Mouse (Mus musculus) hindbrain, postnatal 0 days (tissue): ENCODE measurements around the gene Srrm4. TPM values are rescaled to one million over a fixed set of nuclear protein-coding genes. Genes with fewer than 3 reads are reported as not detected.

Experiments used
- ATAC-seq: fragments of 200-750 bp; cut with Nextera tagmentation; 2 replicates; pipeline ENCODE4 v1.8.0; 2017; ENCODE audit warnings: mild to moderate bottlenecking, moderate TSS enrichment, moderate library complexity
- DNase-seq: peaks from one replicate; pipeline ENCODE4 v3.0.0-alpha.2; 2015; ENCODE audit warnings: low spot score
- H3K27ac ChIP-seq: fragments of 300-500 bp; sonication (generic); 2 replicates; pipeline ENCODE4 v1.5.1; 2014; ENCODE audit warnings: mild to moderate bottlenecking
- H3K27me3 ChIP-seq: fragments of 300-500 bp; sonication (generic); 2 replicates; pipeline ENCODE4 v1.6.1; 2014; ENCODE audit warnings: low read length, mixed read lengths; ENCODE audit not compliant: insufficient read depth
- H3K36me3 ChIP-seq: fragments of 300-500 bp; sonication (generic); 2 replicates; pipeline ENCODE4 v1.6.1; 2014; ENCODE audit warnings: low read length, mixed read lengths; ENCODE audit not compliant: insufficient read depth
- H3K4me1 ChIP-seq: fragments of 300-500 bp; sonication (generic); 2 replicates; pipeline ENCODE4 v1.6.1; 2014; ENCODE audit warnings: antibody characterized with exemption, low read length, mixed read lengths; ENCODE audit not compliant: insufficient read depth
- H3K4me2 ChIP-seq: fragments of 300-500 bp; sonication (generic); 2 replicates; pipeline ENCODE4 v1.6.1; 2014; ENCODE audit warnings: low read depth, mild to moderate bottlenecking, low read length, moderate library complexity, mixed read lengths
- H3K4me3 ChIP-seq: fragments of 300-500 bp; sonication (generic); 2 replicates; pipeline ENCODE4 v1.5.1; 2014; ENCODE audit warnings: low read length
- H3K9ac ChIP-seq: fragments of 300-500 bp; sonication (generic); replicated peaks from 2 replicates; pipeline ENCODE4 v1.6.1; 2014; ENCODE audit warnings: mild to moderate bottlenecking, low read length, moderate library complexity, mixed read lengths
- H3K9me3 ChIP-seq: fragments of 300-500 bp; sonication (generic); 2 replicates; pipeline ENCODE4 v1.6.1; 2016; ENCODE audit warnings: low read length, mixed read lengths
- CTCF ChIP-seq: IDR thresholded peaks from 2 replicates; pipeline ENCODE4 v1.5.1; 2016; ENCODE audit warnings: antibody characterized with exemption, control low read depth, low read depth
- WGBS: fragments of 180-500 bp; shearing (Covaris S2); extraction: QIAGEN DNeasy Blood & Tissue Kit; methylation state at CpG from one replicate; pipeline ENCODE4 v1.1.7; 2014; 5-methylcytosine and 5-hydroxymethylcytosine counted together
- polyA plus RNA-seq: library from polyadenylated mRNA; unstranded; fragments of >200 nt; fragmentation: Nextera tagmentation; extraction: Ambion mirVana; gene quantifications from 2 replicates; pipeline ENCODE4 v1.2.1, GENCODE M21; 2015
- total RNA-seq: library from RNA; depleted of rRNA; stranded (reverse); fragments of >200 nt; gene quantifications from 2 replicates; pipeline ENCODE4 v1.2.3, GENCODE M21; 2014

Gene Srrm4
- total and polyA plus RNA-seq, 2 experiments from 2014 or later, result 5.9 to 12.5 TPM

DNA sequence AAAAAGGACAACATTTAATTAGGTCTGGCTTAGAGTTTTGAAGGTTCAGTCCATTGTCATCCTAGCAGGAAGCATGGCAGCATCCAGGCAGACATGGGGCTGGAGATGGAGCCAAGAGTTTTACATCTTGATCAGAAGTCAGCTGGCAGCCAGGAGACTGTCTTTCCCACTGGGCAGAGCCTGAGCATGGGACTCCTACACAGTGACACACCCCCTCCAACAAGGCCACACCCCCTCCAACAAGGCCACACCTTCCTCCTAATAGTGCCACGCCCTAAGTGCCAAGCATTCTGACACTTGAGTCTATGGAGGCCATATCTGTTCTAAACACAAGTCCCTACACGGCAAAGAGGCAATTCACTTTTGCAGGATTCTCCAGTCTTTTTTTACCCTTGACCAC is 23.6 kb downstream of the Srrm4 start:
- Histone ChIP-seq H3K27ac (no peak overlapping the region), H3K9ac (no peak overlapping the region), H3K4me3 (no peak overlapping the region), H3K36me3 (no peaks in the 10 kb centered on the region), H3K4me2 (no peak overlapping the region), H3K4me1 (peaks cover 14% of the 10 kb centered on the region; the same call in 1 of the 2 replicates), H3K9me3 (no peaks in the 10 kb centered on the region), H3K27me3 (no peaks in the 10 kb centered on the region)
- 87% methylated on average over 2 of the region's 2 CpGs for WGBS
- no peak for TF ChIP-seq CTCF
- ATAC-seq (no peak), DNase-seq (no peak)

- Histone ChIP-seq H3K4me3 (no peak overlapping the region), H3K9me3 (no peaks in the 10 kb centered on the region), H3K4me2 (no peak overlapping the region), H3K9ac (no peak overlapping the region), H3K4me1 (peaks cover 14% of the 10 kb centered on the region; the same call in 1 of the 2 replicates), H3K36me3 (no peaks in the 10 kb centered on the region), H3K27me3 (no peaks in the 10 kb centered on the region), H3K27ac (no peak overlapping the region)
- ATAC-seq (no peak), DNase-seq (no peak)
- TF ChIP-seq CTCF, result no peak
- WGBS, result 82% methylated on average over 8 of the region's 8 CpGs
These were observed 24.3 kb downstream of the Srrm4 start for GRCm38 (mm10) chr5:116567298-116567697.

DNA sequence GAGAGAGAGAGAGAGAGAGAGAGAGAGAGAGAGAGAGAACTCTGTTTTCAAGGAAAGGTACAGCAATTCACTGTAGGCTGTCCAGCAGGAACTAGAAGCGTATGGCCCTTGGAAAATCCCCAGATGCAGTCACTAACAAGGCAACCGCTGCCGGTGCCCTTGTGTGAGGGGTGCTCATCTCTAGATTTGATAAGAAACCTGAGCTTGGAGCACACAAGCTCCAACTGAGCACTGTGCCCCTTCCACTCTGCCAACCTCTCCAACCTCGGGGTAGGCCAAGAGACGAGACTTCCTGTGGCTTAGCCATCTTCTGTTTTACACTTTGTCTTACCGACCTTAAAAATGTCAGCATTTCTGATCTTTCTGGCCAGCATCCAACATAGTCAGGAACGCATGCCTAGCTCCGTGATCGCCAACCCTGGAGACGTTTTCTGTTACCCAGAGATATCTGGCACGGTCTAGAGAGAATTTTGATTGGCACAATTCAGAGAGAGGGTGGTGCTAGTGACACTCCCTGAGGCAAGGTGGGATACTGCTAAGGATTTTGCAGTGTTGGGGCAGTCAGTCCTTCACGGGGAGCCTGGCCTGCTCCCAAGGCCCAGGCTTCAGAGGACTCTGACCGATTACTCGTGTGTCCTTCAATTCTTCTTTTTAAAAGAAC is 25.1 kb downstream of the Srrm4 start:
- DNase-seq, result no peak
- 43% methylated on average over 14 of the region's 14 CpGs for WGBS
- Histone ChIP-seq H3K9me3 (no peaks in the 10 kb centered on the region), H3K4me2 (no peak overlapping the region), H3K27me3 (no peaks in the 10 kb centered on the region), H3K36me3 (no peaks in the 10 kb centered on the region), H3K4me1 (peaks cover 13% of the 10 kb centered on the region; the same call in 1 of the 2 replicates), H3K9ac (no peak overlapping the region), H3K27ac (no peak overlapping the region), H3K4me3 (no peak overlapping the region)
- no peak for TF ChIP-seq CTCF
- no peak for ATAC-seq

DNA sequence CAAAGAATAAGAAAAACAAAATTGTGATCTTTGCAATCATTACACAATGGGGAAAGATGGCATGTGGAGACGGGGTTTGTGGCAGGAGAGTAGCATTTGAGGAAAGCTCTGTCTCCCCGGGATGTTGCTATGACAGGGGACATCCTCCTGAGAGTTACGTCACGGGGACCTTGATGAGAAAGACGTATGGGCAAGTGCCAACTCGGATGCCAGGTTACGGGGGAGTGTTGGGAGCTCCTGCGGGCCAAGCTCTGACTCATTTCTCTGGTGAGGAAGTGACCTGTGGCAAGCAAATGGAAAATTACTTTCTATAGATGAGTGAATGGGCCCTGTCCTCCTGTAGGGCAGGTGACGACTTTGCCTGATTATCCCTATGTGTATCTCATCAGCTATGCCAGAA is 26.0 kb downstream of the Srrm4 start:
- H3K27ac ChIP-seq, result no peak overlapping the region

DNA sequence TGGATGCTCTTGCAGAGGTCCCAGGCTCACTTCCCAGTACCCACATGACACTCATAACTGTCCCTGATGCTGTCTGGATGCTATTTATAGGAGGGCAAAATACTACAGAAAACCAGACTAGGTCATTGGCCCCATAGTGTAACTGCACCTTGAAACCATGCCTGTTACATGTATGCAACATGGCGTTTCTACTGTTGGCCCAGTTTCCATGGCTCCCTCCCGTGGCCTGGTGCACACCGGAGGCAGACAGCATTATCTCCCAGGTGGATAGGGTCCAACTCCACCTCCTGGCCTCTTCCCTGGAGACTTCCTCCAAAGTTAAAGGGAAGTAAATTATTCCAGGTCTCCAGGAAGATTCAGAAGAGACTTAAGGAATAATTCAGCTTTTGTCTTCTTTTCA is 27.2 kb downstream of the Srrm4 start:
- DNase-seq (no peak), ATAC-seq (no peak)
- H3K36me3 ChIP-seq, result no peaks in the 10 kb centered on the region
- no peak for TF ChIP-seq CTCF
- H3K27me3 ChIP-seq, result no peaks in the 10 kb centered on the region
- H3K9ac ChIP-seq, result no peak overlapping the region
- 65% methylated on average over 3 of the region's 3 CpGs for WGBS
- H3K27ac ChIP-seq, result no peak overlapping the region
- H3K4me2 ChIP-seq, result no peak overlapping the region
- 0 out of 2 replicates have a peak, but pooled peaks cover 8% of the 10 kb centered on the region for H3K4me1 ChIP-seq
- no peak overlapping the region for H3K4me3 ChIP-seq
- no peaks in the 10 kb centered on the region for H3K9me3 ChIP-seq

More for the DNA sequence above, 26.0 kb downstream of the Srrm4 start:
- 40% methylated on average over 9 of the region's 9 CpGs for WGBS
- Histone ChIP-seq H3K4me2 (no peak overlapping the region), H3K27me3 (no peaks in the 10 kb centered on the region), H3K4me3 (no peak overlapping the region), H3K36me3 (no peaks in the 10 kb centered on the region), H3K4me1 (0 out of 2 replicates have a peak, but pooled peaks cover 8% of the 10 kb centered on the region), H3K9ac (no peak overlapping the region), H3K9me3 (no peaks in the 10 kb centered on the region)
- ATAC-seq (no peak), DNase-seq (no peak)
- no peak for TF ChIP-seq CTCF

DNA sequence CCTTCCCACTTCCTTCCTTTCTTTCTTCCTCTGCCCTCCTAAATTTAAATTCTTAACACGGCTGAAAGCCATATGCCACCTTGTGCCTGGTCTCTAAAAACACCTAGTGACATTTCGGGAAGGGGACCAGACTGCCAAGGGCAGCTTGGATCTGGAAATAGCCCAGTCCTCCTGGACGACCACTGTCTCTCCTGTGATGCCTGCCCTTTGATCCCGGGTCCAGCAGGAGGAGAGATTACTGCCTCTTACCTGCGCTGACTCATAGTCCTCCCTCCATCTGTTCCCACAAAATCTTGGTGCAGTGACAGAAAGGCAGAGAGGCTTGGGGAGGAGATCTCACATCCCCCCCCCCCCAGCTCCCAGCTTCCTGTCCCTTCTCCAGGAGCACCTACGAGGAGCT is 27.9 kb downstream of the Srrm4 start:
- 0 out of 2 replicates have a peak, but pooled peaks cover 8% of the 10 kb centered on the region for H3K4me1 ChIP-seq
- H3K9ac ChIP-seq, result no peak overlapping the region
- no peak overlapping the region for H3K4me2 ChIP-seq
- H3K9me3 ChIP-seq, result no peaks in the 10 kb centered on the region
- no peaks in the 10 kb centered on the region for H3K27me3 ChIP-seq
- DNase-seq (no peak), ATAC-seq (no peak)
- H3K36me3 ChIP-seq, result no peaks in the 10 kb centered on the region
- 68% methylated on average over 6 of the region's 6 CpGs for WGBS
- H3K27ac ChIP-seq, result 0 out of 2 replicates have a peak overlapping the region, but pooled peaks have one; percentile 15
- H3K4me3 ChIP-seq, result no peak overlapping the region
- TF ChIP-seq CTCF, result no peak

- Histone ChIP-seq H3K36me3 (no peaks in the 10 kb centered on the region), H3K9ac (no peak overlapping the region), H3K4me2 (no peak overlapping the region), H3K27me3 (no peaks in the 10 kb centered on the region), H3K4me3 (no peak overlapping the region), H3K9me3 (no peaks in the 10 kb centered on the region), H3K4me1 (no peaks in the 10 kb centered on the region), H3K27ac (no peak overlapping the region)
- no peak for TF ChIP-seq CTCF
- ATAC-seq (no peak), DNase-seq (no peak)
- 74% methylated on average over 7 of the region's 7 CpGs for WGBS
These were observed 32.5 kb downstream of the Srrm4 start for GRCm38 (mm10) chr5:116559091-116559490.
